Mouse (Mus musculus) small intestine, adult 2 months (tissue): ENCODE results near the gene Vpreb3. TPM values are rescaled to one million over a fixed set of nuclear protein-coding genes. Genes with fewer than 3 reads are reported as not detected.

Experiments
- H3K27ac ChIP-seq: fragments of 200-500 bp; 2 replicates; pipeline ENCODE4 v1.5.1; 2012; ENCODE audit warnings: low read depth, low read length, control low read depth, inconsistent platforms; ENCODE audit not compliant: insufficient read depth
- H3K27me3 ChIP-seq: fragments of 200-500 bp; 2 replicates; pipeline ENCODE4 v1.6.1; 2012; ENCODE audit warnings: mild to moderate bottlenecking, moderate library complexity, low read length, inconsistent platforms; ENCODE audit not compliant: control insufficient read depth, insufficient read depth
- H3K36me3 ChIP-seq: fragments of 200-500 bp; 2 replicates; pipeline ENCODE4 v1.6.1; 2012; ENCODE audit warnings: mild to moderate bottlenecking, low read length, control low read depth, inconsistent platforms; ENCODE audit not compliant: control insufficient read depth, insufficient read depth
- H3K4me1 ChIP-seq: fragments of 200-500 bp; 2 replicates; pipeline ENCODE4 v1.6.1; 2012; ENCODE audit warnings: low read length, inconsistent platforms, mixed read lengths; ENCODE audit not compliant: control insufficient read depth, insufficient read depth, insufficient read length
- H3K4me3 ChIP-seq: fragments of 200-500 bp; 2 replicates; pipeline ENCODE4 v1.5.1; 2012; ENCODE audit warnings: low read depth, mild to moderate bottlenecking, control low read depth, inconsistent platforms, low read length, moderate library complexity
- CTCF ChIP-seq: fragments of 200-500 bp; IDR thresholded peaks from 2 replicates; pipeline ENCODE4 v1.5.1; 2012; ENCODE audit warnings: low read depth, mild to moderate bottlenecking, control low read depth, inconsistent platforms, low read length, moderate library complexity, mixed read lengths; ENCODE audit not compliant: insufficient replicate concordance, insufficient read length; ENCODE audit errors: extremely low read depth
- POLR2A ChIP-seq: fragments of 200-500 bp; IDR thresholded peaks from 2 replicates; pipeline ENCODE4 v1.6.1; 2012; ENCODE audit warnings: low read depth, mild to moderate bottlenecking, control low read depth, inconsistent platforms, low read length, moderate library complexity
- WGBS: fragments of 180-500 bp; shearing (Covaris S2); methylation state at CpG from one replicate; pipeline ENCODE4 v1.1.7; 2018; 5-methylcytosine and 5-hydroxymethylcytosine counted together
- polyA plus RNA-seq: library from polyadenylated mRNA; depleted of rRNA; stranded (reverse); fragments of >200 nt; gene quantifications from 2 replicates; pipeline ENCODE4 v1.2.3, GENCODE M21; 2012; rRNA removed

Vpreb3 gene
- polyA plus RNA-seq, 1 experiment = 54.3 TPM

GRCm38 (mm10) chr10:75995463-75995862 lies 52.6 kb downstream of the Vpreb3 start:
- TF ChIP-seq CTCF (no peak), POLR2A (no peak)
- no peaks in the 10 kb centered on the region for H3K4me1 ChIP-seq
- H3K27ac ChIP-seq = no peak overlapping the region
- WGBS = 83% methylated on average over 11 of the region's 11 CpGs
- H3K4me3 ChIP-seq = no peak overlapping the region
- H3K36me3 ChIP-seq = no peaks in the 10 kb centered on the region
- H3K27me3 ChIP-seq = no peaks in the 10 kb centered on the region

GRCm38 (mm10) chr10:75996315-75996714 lies 53.5 kb downstream of the Vpreb3 start:
- Histone ChIP-seq H3K36me3 (no peaks in the 10 kb centered on the region), H3K4me3 (no peak overlapping the region), H3K27ac (no peak overlapping the region), H3K27me3 (no peaks in the 10 kb centered on the region), H3K4me1 (no peaks in the 10 kb centered on the region)
- WGBS = 37% methylated on average over 3 of the region's 3 CpGs
- TF ChIP-seq CTCF = no peak
- TF ChIP-seq POLR2A = no peak

Other genes with a start within 250 kb of the Vpreb3 start
- 25.0 and 39.0 TPM in 2 replicates for gene Cabin1, start 178.7 kb upstream of the Vpreb3 start, polyA plus RNA-seq
- gene Ddt, start 169.6 kb upstream of the Vpreb3 start, polyA plus RNA-seq = 47.3 and 67.8 TPM in 2 replicates
- not detected in 2 replicates for gene Gm20441, start 162.1 kb upstream of the Vpreb3 start, polyA plus RNA-seq
- gene Gstt3, start 161.6 kb upstream of the Vpreb3 start, polyA plus RNA-seq = 45.3 and 54.7 TPM in 2 replicates
- gene Gstt1, start 144.5 kb upstream of the Vpreb3 start, polyA plus RNA-seq = 103 and 157 TPM in 2 replicates
- not detected in 2 replicates for gene Gstt4, start 120.5 kb upstream of the Vpreb3 start, polyA plus RNA-seq
- 68.6 and 89.9 TPM in 2 replicates for gene Gstt2, start 105.6 kb upstream of the Vpreb3 start, polyA plus RNA-seq
- gene Mif, start 82.8 kb upstream of the Vpreb3 start, polyA plus RNA-seq = 755 and 830 TPM in 2 replicates
- 145 and 219 TPM in 2 replicates for gene Derl3, start 49.6 kb upstream of the Vpreb3 start, polyA plus RNA-seq
- gene Smarcb1, start 21.4 kb upstream of the Vpreb3 start, polyA plus RNA-seq = 19.9 and 34.1 TPM in 2 replicates
- gene Chchd10, start 9.9 kb upstream of the Vpreb3 start, polyA plus RNA-seq = 799 and 1,071 TPM in 2 replicates
- gene Mmp11, start 6.6 kb upstream of the Vpreb3 start, polyA plus RNA-seq = 3.4 and 7.5 TPM in 2 replicates
- gene Gm867, start 2.4 kb upstream of the Vpreb3 start, polyA plus RNA-seq = not detected in 2 replicates
- 0.20 and 0.22 TPM in 2 replicates for gene Gm5134, start 11.5 kb downstream of the Vpreb3 start, polyA plus RNA-seq
- 2.6 and 6.3 TPM in 2 replicates for gene Zfp280b, start 89.6 kb downstream of the Vpreb3 start, polyA plus RNA-seq
- 3.2 and 53.8 TPM in 2 replicates for gene Slc5a4b, start 167.9 kb downstream of the Vpreb3 start, polyA plus RNA-seq
- gene Slc5a4a, start 204.4 kb downstream of the Vpreb3 start, polyA plus RNA-seq = 4.6 and 51.9 TPM in 2 replicates